Mouse (Mus musculus): ENCODE data around the gene Myo1b. TPM values are rescaled to one million over a fixed set of nuclear protein-coding genes. Genes with fewer than 3 reads are reported as not detected.

Gene Myo1b
- polyA plus RNA-seq, 1 experiment from 2014 or later = 104 TPM

DNA sequence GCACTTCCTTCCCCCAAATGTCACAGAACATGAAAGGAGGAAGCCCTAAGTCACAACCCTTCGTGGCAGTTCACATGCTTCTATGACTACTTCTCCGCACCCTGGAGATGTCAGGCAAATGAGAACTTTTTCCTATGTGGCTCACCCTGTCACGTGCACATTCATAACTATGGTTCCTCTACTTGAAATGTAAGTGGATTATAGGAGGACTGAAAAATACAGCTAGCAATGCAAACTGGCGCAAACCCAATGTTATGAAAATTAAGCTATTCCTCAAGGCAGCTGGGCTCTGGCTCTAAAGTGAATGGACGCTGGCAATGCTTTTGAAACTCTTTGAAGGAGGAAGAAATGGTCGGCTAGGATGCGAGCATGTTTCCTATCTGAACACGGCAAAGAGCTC lies 8.1 kb downstream of the Myo1b start:
- 0 out of 2 replicates have a peak, but pooled peaks have one; percentile 4 for ATAC-seq (ENCODE audit: low FRiP score)
- no peaks in the 10 kb centered on the region for H3K27me3 ChIP-seq (ENCODE audit: control insufficient read depth, insufficient read depth, low read length)
- DNase-seq (ENCODE audit: low spot score, missing footprints) = peak; percentile 72
- no peaks in the 10 kb centered on the region for H3K9me3 ChIP-seq (ENCODE audit: control insufficient read depth, low read length)
- no peak overlapping the region for H3K4me3 ChIP-seq (ENCODE audit: low read depth, low read length)
- peaks cover 5% of the 10 kb centered on the region; the same call in 1 of the 2 replicates for H3K4me1 ChIP-seq (ENCODE audit: control insufficient read depth, insufficient read depth, low read length)
- H3K4me2 ChIP-seq = no peak overlapping the region
- 41% methylated on average over 8 of the region's 8 CpGs for WGBS
- H3K27ac ChIP-seq (ENCODE audit: low read depth, low read length) = no peak overlapping the region
- H3K9ac ChIP-seq (ENCODE audit: low read length) = no peak overlapping the region
- no peaks in the 10 kb centered on the region for H3K36me3 ChIP-seq (ENCODE audit: control insufficient read depth, insufficient read depth, low read length)

- WGBS = 96% methylated on average over 8 of the region's 8 CpGs
- no peaks in the 10 kb centered on the region for H3K27me3 ChIP-seq (ENCODE audit: control insufficient read depth, insufficient read depth, low read length)
- no peaks in the 10 kb centered on the region for H3K9me3 ChIP-seq (ENCODE audit: control insufficient read depth, low read length)
- no peak overlapping the region for H3K4me2 ChIP-seq
- H3K4me3 ChIP-seq (ENCODE audit: low read depth, low read length) = no peak overlapping the region
- H3K36me3 ChIP-seq (ENCODE audit: control insufficient read depth, insufficient read depth, low read length) = no peaks in the 10 kb centered on the region
- no peak for ATAC-seq (ENCODE audit: low FRiP score)
- no peak for DNase-seq (ENCODE audit: low spot score, missing footprints)
- no peak overlapping the region for H3K9ac ChIP-seq (ENCODE audit: low read length)
- H3K4me1 ChIP-seq (ENCODE audit: control insufficient read depth, insufficient read depth, low read length) = peaks cover 5% of the 10 kb centered on the region; the same call in 1 of the 2 replicates
- no peak overlapping the region for H3K27ac ChIP-seq (ENCODE audit: low read depth, low read length)
These were observed 9.5 kb downstream of the Myo1b start for GRCm38 (mm10) chr1:51906206-51906906.

DNA sequence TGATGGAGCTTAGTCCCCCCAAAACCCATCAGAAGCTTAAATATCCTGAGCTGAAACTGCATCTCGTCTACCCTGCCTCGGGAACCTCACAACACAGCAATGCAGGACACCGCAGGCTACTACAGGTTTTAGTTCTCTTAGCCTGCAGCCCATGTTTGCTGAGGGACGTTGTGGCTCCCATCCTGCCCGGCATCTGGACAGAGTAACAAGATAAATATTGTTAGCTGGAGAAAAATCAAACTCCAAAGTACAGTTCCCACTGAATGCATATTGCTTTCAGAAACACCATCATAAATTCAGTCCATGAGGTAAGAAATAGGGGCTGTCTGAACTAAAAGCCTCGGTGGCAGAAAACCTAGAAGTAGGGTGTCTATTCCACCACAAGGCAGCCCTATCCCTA lies 10.8 kb downstream of the Myo1b start:
- 89% methylated on average over 6 of the region's 6 CpGs for WGBS
- Histone ChIP-seq H3K4me3 (ENCODE audit: low read depth, low read length) (no peak overlapping the region), H3K36me3 (ENCODE audit: control insufficient read depth, insufficient read depth, low read length) (no peaks in the 10 kb centered on the region)

GRCm38 (mm10) chr1:51897160-51897572 lies 18.7 kb downstream of the Myo1b start:
- Histone ChIP-seq H3K4me1 (ENCODE audit: control insufficient read depth, insufficient read depth, low read length) (peaks cover 10% of the 10 kb centered on the region), H3K4me3 (ENCODE audit: low read depth, low read length) (no peak overlapping the region), H3K9ac (ENCODE audit: low read length) (no peak overlapping the region), H3K27me3 (ENCODE audit: control insufficient read depth, insufficient read depth, low read length) (no peaks in the 10 kb centered on the region), H3K4me2 (no peak overlapping the region), H3K36me3 (ENCODE audit: control insufficient read depth, insufficient read depth, low read length) (no peaks in the 10 kb centered on the region), H3K9me3 (ENCODE audit: control insufficient read depth, low read length) (no peaks in the 10 kb centered on the region), H3K27ac (ENCODE audit: low read depth, low read length) (no peak overlapping the region)
- 35% methylated on average over 4 of the region's 6 CpGs for WGBS
- ATAC-seq (ENCODE audit: low FRiP score) (peak; percentile 41; the same call in 1 of the 2 replicates), DNase-seq (ENCODE audit: low spot score, missing footprints) (no peak)

More for the DNA sequence above, 10.8 kb downstream of the Myo1b start:
- ATAC-seq (ENCODE audit: low FRiP score) (no peak), DNase-seq (ENCODE audit: low spot score, missing footprints) (no peak)
- H3K27me3 ChIP-seq (ENCODE audit: control insufficient read depth, insufficient read depth, low read length) = no peaks in the 10 kb centered on the region
- no peaks in the 10 kb centered on the region for H3K9me3 ChIP-seq (ENCODE audit: control insufficient read depth, low read length)
- no peak overlapping the region for H3K27ac ChIP-seq (ENCODE audit: low read depth, low read length)
- no peak overlapping the region for H3K4me2 ChIP-seq
- H3K9ac ChIP-seq (ENCODE audit: low read length) = no peak overlapping the region
- peaks cover 5% of the 10 kb centered on the region; the same call in 1 of the 2 replicates for H3K4me1 ChIP-seq (ENCODE audit: control insufficient read depth, insufficient read depth, low read length)

DNA sequence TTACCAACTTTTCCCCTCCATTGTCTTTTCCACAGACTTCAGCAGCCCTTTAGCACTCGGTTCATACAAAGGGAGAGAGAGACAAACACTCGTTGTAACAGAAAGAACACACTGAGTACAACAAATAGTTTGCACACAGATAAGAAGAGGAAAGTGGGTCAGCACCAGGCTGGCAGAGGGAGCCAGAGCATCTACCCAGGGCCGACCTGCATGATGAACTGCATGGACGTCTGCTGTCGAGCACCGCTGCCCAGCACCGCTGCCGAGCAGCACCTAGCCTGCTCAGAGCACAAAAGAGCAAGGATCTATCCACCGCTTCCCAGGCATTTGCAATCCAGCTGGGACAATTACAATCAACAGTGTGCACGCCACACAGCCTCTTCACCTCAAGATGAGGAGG lies 19.9 kb downstream of the Myo1b start:
- Histone ChIP-seq H3K9me3 (ENCODE audit: control insufficient read depth, low read length) (no peaks in the 10 kb centered on the region), H3K9ac (ENCODE audit: low read length) (0 out of 2 replicates have a peak overlapping the region, but pooled peaks have one; percentile 14), H3K4me2 (0 out of 2 replicates have a peak overlapping the region, but pooled peaks have one; percentile 3), H3K4me3 (ENCODE audit: low read depth, low read length) (no peak overlapping the region), H3K27ac (ENCODE audit: low read depth, low read length) (no peak overlapping the region), H3K4me1 (ENCODE audit: control insufficient read depth, insufficient read depth, low read length) (peaks cover 10% of the 10 kb centered on the region), H3K36me3 (ENCODE audit: control insufficient read depth, insufficient read depth, low read length) (no peaks in the 10 kb centered on the region), H3K27me3 (ENCODE audit: control insufficient read depth, insufficient read depth, low read length) (no peaks in the 10 kb centered on the region)
- WGBS = 38% methylated on average over 10 of the region's 10 CpGs
- ATAC-seq (ENCODE audit: low FRiP score) (peak; percentile 61; the same call in 1 of the 2 replicates), DNase-seq (ENCODE audit: low spot score, missing footprints) (no peak)

- Histone ChIP-seq H3K27ac (ENCODE audit: low read depth, low read length) (no peak overlapping the region), H3K4me1 (ENCODE audit: control insufficient read depth, insufficient read depth, low read length) (peaks cover 10% of the 10 kb centered on the region), H3K27me3 (ENCODE audit: control insufficient read depth, insufficient read depth, low read length) (no peaks in the 10 kb centered on the region), H3K4me2 (no peak overlapping the region), H3K4me3 (ENCODE audit: low read depth, low read length) (no peak overlapping the region), H3K9ac (ENCODE audit: low read length) (no peak overlapping the region), H3K9me3 (ENCODE audit: control insufficient read depth, low read length) (no peaks in the 10 kb centered on the region), H3K36me3 (ENCODE audit: control insufficient read depth, insufficient read depth, low read length) (no peaks in the 10 kb centered on the region)
- WGBS = 79% methylated on average over 3 of the region's 3 CpGs
- ATAC-seq (ENCODE audit: low FRiP score) (no peak), DNase-seq (ENCODE audit: low spot score, missing footprints) (no peak)
These were observed 21.1 kb downstream of the Myo1b start for GRCm38 (mm10) chr1:51894721-51895120.

GRCm38 (mm10) chr1:51893521-51894355 lies 22.1 kb downstream of the Myo1b start:
- Histone ChIP-seq H3K4me2 (no peak overlapping the region), H3K4me1 (ENCODE audit: control insufficient read depth, insufficient read depth, low read length) (peaks cover 10% of the 10 kb centered on the region), H3K9ac (ENCODE audit: low read length) (no peak overlapping the region), H3K27me3 (ENCODE audit: control insufficient read depth, insufficient read depth, low read length) (no peaks in the 10 kb centered on the region), H3K36me3 (ENCODE audit: control insufficient read depth, insufficient read depth, low read length) (no peaks in the 10 kb centered on the region), H3K27ac (ENCODE audit: low read depth, low read length) (no peak overlapping the region), H3K9me3 (ENCODE audit: control insufficient read depth, low read length) (no peaks in the 10 kb centered on the region), H3K4me3 (ENCODE audit: low read depth, low read length) (no peak overlapping the region)
- DNase-seq (ENCODE audit: low spot score, missing footprints) = no peak
- ATAC-seq (ENCODE audit: low FRiP score) = no peak
- 88% methylated on average over 16 of the region's 16 CpGs for WGBS

DNA sequence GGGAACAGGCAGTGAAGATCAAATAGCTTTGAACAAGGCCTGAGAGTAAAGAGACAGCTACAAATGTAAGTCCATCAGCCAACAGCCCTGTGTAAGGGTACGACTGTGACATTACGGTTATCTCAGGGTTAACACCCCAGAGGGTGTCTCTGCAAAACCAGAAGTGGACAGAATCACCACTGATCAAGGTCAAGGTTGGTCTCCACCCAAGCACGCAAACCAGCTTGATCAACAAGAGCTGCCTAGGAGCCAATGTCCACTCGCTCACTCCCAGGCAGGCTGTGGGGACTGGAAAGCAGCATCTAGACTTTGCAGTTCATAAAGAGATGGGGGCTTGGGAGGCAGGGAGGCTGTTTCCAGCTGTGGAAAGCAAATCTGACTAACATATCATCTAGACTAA lies 23.9 kb downstream of the Myo1b start:
- ATAC-seq (ENCODE audit: low FRiP score) = no peak
- no peak for DNase-seq (ENCODE audit: low spot score, missing footprints)
- H3K36me3 ChIP-seq (ENCODE audit: control insufficient read depth, insufficient read depth, low read length) = no peaks in the 10 kb centered on the region
- peaks cover 5% of the 10 kb centered on the region; the same call in 1 of the 2 replicates for H3K4me1 ChIP-seq (ENCODE audit: control insufficient read depth, insufficient read depth, low read length)
- no peak overlapping the region for H3K27ac ChIP-seq (ENCODE audit: low read depth, low read length)
- WGBS = 94% methylated on average over 4 of the region's 4 CpGs
- H3K4me3 ChIP-seq (ENCODE audit: low read depth, low read length) = no peak overlapping the region
- H3K9ac ChIP-seq (ENCODE audit: low read length) = no peak overlapping the region
- no peaks in the 10 kb centered on the region for H3K27me3 ChIP-seq (ENCODE audit: control insufficient read depth, insufficient read depth, low read length)
- no peaks in the 10 kb centered on the region for H3K9me3 ChIP-seq (ENCODE audit: control insufficient read depth, low read length)
- H3K4me2 ChIP-seq = no peak overlapping the region
